Mouse (Mus musculus): ENCODE data around the gene Rps26. TPM values are rescaled to one million over a fixed set of nuclear protein-coding genes. Genes with fewer than 3 reads are reported as not detected.

Gene Rps26
- polyA plus RNA-seq, 1 experiment from 2014 or later, result 629 TPM

DNA sequence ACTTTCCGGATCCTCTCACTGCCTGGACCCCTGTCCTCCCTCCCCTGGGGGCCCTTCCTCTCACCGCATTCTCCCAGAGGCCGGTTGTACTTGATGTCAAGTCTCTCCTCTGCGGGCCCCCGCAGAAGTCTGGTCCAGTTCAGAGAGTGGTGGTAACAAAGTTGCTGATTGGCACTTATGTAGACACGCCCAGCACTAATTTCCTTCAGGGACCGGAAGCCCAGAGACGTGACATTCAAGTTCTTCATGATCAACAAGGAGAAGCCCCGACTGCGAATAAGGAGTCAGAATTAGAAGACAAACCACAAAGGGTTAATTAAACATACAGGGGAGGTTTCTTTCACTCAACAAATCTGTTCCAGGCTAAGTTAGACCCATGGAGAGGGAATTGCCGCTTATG is 48.2 kb downstream of the Rps26 start:
- Histone ChIP-seq H3K4me3 (ENCODE audit: low read depth, low read length) (no peak overlapping the region), H3K4me2 (ENCODE audit: low read depth, low read length, severe bottlenecking) (no peak overlapping the region), H3K9me3 (ENCODE audit: control insufficient read depth, low read length) (no peaks in the 10 kb centered on the region), H3K36me3 (ENCODE audit: control insufficient read depth, insufficient read depth, low read length) (no peaks in the 10 kb centered on the region), H3K27me3 (ENCODE audit: control insufficient read depth, insufficient read depth, low read length) (no peaks in the 10 kb centered on the region), H3K27ac (ENCODE audit: low read depth, low read length) (no peak overlapping the region), H3K4me1 (replicated peaks; ENCODE audit: control insufficient read depth, insufficient read depth, low read length) (no peaks in the 10 kb centered on the region), H3K9ac (ENCODE audit: low read length) (no peak overlapping the region)
- WGBS, result 76% methylated on average over 11 of the region's 11 CpGs
- DNase-seq (ENCODE audit: low spot score) (no peak), ATAC-seq (replicated peaks; ENCODE audit: low FRiP score) (no peak)

DNA sequence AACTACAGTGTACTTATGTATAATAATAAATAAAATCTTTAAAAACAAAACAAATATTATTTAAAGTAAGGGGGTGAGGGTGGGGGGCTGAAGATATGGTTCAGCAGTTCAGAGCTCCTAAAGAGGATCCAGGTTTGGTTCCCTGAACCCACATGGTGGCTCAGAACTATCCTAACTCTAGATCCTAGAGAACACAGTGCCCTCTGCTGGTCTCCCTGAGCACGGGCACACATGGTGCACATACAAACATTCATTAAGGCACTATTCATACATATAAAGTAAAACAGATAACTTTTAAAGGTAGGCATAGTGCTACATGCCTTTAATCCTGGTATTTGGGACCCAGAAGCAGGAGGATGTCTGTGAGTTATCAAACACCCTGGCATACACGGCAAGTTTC is 51.5 kb downstream of the Rps26 start:
- Histone ChIP-seq H3K9ac (ENCODE audit: low read length) (no peak overlapping the region), H3K4me1 (replicated peaks; ENCODE audit: control insufficient read depth, insufficient read depth, low read length) (no peaks in the 10 kb centered on the region), H3K36me3 (ENCODE audit: control insufficient read depth, insufficient read depth, low read length) (no peaks in the 10 kb centered on the region), H3K27me3 (ENCODE audit: control insufficient read depth, insufficient read depth, low read length) (no peaks in the 10 kb centered on the region), H3K9me3 (ENCODE audit: control insufficient read depth, low read length) (no peaks in the 10 kb centered on the region), H3K27ac (ENCODE audit: low read depth, low read length) (no peak overlapping the region), H3K4me2 (ENCODE audit: low read depth, low read length, severe bottlenecking) (no peak overlapping the region), H3K4me3 (ENCODE audit: low read depth, low read length) (no peak overlapping the region)
- WGBS, result 87% methylated on average over 2 of the region's 2 CpGs
- DNase-seq (ENCODE audit: low spot score) (no peak), ATAC-seq (replicated peaks; ENCODE audit: low FRiP score) (no peak)

Small RNA genes lying within 50 kb of the gene (microRNA-seq; reads per million reads assigned to microRNA genes)
- not detected for gene Mir6917 (ENCODE audit: insufficient number of aligned reads)

Other genes with a start within 250 kb of the Rps26 start
- gene Ankrd52, start 249.6 kb downstream of the Rps26 start, polyA plus RNA-seq (2014; fragmentation: Nextera tagmentation; extraction: Ambion mirVana), result 13.3 and 15.4 TPM in 2 replicates
- gene Slc39a5, start 225.5 kb downstream of the Rps26 start, polyA plus RNA-seq (2014; fragmentation: Nextera tagmentation; extraction: Ambion mirVana), result 0.24 TPM in 1 of 2 replicates, not detected in the other
- 151 TPM in 2 replicates for gene Nabp2, start 215.3 kb downstream of the Rps26 start, polyA plus RNA-seq (2014; fragmentation: Nextera tagmentation; extraction: Ambion mirVana)
- 41.5 and 47.9 TPM in 2 replicates for gene Rnf41, start 215.1 kb downstream of the Rps26 start, polyA plus RNA-seq (2014; fragmentation: Nextera tagmentation; extraction: Ambion mirVana)
- gene Smarcc2, start 167.5 kb downstream of the Rps26 start, polyA plus RNA-seq (2014; fragmentation: Nextera tagmentation; extraction: Ambion mirVana), result 139 and 144 TPM in 2 replicates
- gene Myl6, start 132.6 kb downstream of the Rps26 start, polyA plus RNA-seq (2014; fragmentation: Nextera tagmentation; extraction: Ambion mirVana), result 620 and 659 TPM in 2 replicates
- gene Myl6b, start 128.1 kb downstream of the Rps26 start, polyA plus RNA-seq (2014; fragmentation: Nextera tagmentation; extraction: Ambion mirVana), result 3.0 and 3.4 TPM in 2 replicates
- 15.2 and 18.1 TPM in 2 replicates for gene Esyt1, start 100.9 kb downstream of the Rps26 start, polyA plus RNA-seq (2014; fragmentation: Nextera tagmentation; extraction: Ambion mirVana)
- 16.3 and 17.5 TPM in 2 replicates for gene Zc3h10, start 79.0 kb downstream of the Rps26 start, polyA plus RNA-seq (2014; fragmentation: Nextera tagmentation; extraction: Ambion mirVana)
- 3,049 and 3,079 TPM in 2 replicates for gene Rpl41, start 77.4 kb downstream of the Rps26 start, polyA plus RNA-seq (2014; fragmentation: Nextera tagmentation; extraction: Ambion mirVana)
- 249 and 269 TPM in 2 replicates for gene Pa2g4, start 60.8 kb downstream of the Rps26 start, polyA plus RNA-seq (2014; fragmentation: Nextera tagmentation; extraction: Ambion mirVana)
- gene Erbb3, start 37.1 kb downstream of the Rps26 start, polyA plus RNA-seq (2014; fragmentation: Nextera tagmentation; extraction: Ambion mirVana), result 1.2 TPM in 2 replicates
- 4.1 and 5.8 TPM in 2 replicates for gene Ikzf4, start 19.2 kb upstream of the Rps26 start, polyA plus RNA-seq (2014; fragmentation: Nextera tagmentation; extraction: Ambion mirVana)
- 10.8 and 11.7 TPM in 2 replicates for gene Suox, start 47.3 kb upstream of the Rps26 start, polyA plus RNA-seq (2014; fragmentation: Nextera tagmentation; extraction: Ambion mirVana)
- gene Rab5b, start 69.5 kb upstream of the Rps26 start, polyA plus RNA-seq (2014; fragmentation: Nextera tagmentation; extraction: Ambion mirVana), result 78.8 and 79.1 TPM in 2 replicates
- 1.8 and 4.5 TPM in 2 replicates for gene Pmel, start 77.4 kb upstream of the Rps26 start, polyA plus RNA-seq (2014; fragmentation: Nextera tagmentation; extraction: Ambion mirVana)
- gene Cdk2, start 78.3 kb upstream of the Rps26 start, polyA plus RNA-seq (2014; fragmentation: Nextera tagmentation; extraction: Ambion mirVana), result 119 and 120 TPM in 2 replicates
- gene Dgka, start 118.1 kb upstream of the Rps26 start, polyA plus RNA-seq (2014; fragmentation: Nextera tagmentation; extraction: Ambion mirVana), result 3.9 and 4.0 TPM in 2 replicates
- gene Pym1, start 121.1 kb upstream of the Rps26 start, polyA plus RNA-seq (2014; fragmentation: Nextera tagmentation; extraction: Ambion mirVana), result 47.6 and 51.4 TPM in 2 replicates
- gene Mmp19, start 164.2 kb upstream of the Rps26 start, polyA plus RNA-seq (2014; fragmentation: Nextera tagmentation; extraction: Ambion mirVana), result 0.51 and 0.60 TPM in 2 replicates
- gene Dnajc14, start 177.3 kb upstream of the Rps26 start, polyA plus RNA-seq (2014; fragmentation: Nextera tagmentation; extraction: Ambion mirVana), result 38.6 and 38.8 TPM in 2 replicates
- 22.7 and 24.2 TPM in 2 replicates for gene Tmem198b, start 177.6 kb upstream of the Rps26 start, polyA plus RNA-seq (2014; fragmentation: Nextera tagmentation; extraction: Ambion mirVana)
- gene Sarnp, start 190.6 kb upstream of the Rps26 start, polyA plus RNA-seq (2014; fragmentation: Nextera tagmentation; extraction: Ambion mirVana), result 263 and 284 TPM in 2 replicates
- gene Ormdl2, start 194.9 kb upstream of the Rps26 start, polyA plus RNA-seq (2014; fragmentation: Nextera tagmentation; extraction: Ambion mirVana), result 70.1 and 73.0 TPM in 2 replicates

Measured in forebrain, embryonic 11.5 days (tissue).